Mouse (Mus musculus): Measurements from ENCODE around the gene Gm49378. TPM values are rescaled to one million over a fixed set of nuclear protein-coding genes. Genes with fewer than 3 reads are reported as not detected.

The Gm49378 gene
- polyA plus RNA-seq, 1 experiment from 2014 or later, result 1.7 TPM

DNA sequence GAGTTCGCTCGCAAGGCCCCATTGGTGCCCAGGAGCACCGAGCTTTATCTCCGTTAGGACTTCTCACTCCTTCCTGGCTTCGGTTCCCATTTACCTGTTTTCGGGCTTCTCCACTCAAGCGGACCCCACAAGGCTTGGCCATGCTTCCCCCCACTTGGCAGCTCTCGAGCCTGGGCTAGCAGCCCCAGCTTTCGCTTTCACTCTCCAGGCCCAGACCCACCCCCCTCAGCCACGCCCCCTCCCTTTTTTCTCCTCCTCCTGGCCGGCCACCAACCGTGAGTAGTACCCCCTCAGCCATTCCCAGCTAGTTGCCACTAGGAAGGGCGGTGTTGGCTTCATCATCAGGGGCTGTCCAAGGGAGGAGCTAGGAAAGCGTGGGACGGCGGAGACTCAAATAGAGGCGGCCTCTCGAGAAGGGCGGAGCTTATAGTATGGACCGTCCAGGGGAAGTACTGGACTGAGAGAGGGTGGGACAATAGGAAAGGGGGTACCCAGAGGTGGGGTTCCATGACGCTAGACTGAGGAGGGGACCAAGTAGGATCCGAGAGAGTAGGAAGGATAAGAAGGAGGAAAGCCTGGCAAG, 46.9 kb downstream of the Gm49378 start, which contains the start of gene Psme2:
Gene Psme2 (minus strand): TSS at position 366 of the 583 bp plus-strand sequence.
- peak; percentile 73 for DNase-seq (ENCODE audit: low spot score)

DNA sequence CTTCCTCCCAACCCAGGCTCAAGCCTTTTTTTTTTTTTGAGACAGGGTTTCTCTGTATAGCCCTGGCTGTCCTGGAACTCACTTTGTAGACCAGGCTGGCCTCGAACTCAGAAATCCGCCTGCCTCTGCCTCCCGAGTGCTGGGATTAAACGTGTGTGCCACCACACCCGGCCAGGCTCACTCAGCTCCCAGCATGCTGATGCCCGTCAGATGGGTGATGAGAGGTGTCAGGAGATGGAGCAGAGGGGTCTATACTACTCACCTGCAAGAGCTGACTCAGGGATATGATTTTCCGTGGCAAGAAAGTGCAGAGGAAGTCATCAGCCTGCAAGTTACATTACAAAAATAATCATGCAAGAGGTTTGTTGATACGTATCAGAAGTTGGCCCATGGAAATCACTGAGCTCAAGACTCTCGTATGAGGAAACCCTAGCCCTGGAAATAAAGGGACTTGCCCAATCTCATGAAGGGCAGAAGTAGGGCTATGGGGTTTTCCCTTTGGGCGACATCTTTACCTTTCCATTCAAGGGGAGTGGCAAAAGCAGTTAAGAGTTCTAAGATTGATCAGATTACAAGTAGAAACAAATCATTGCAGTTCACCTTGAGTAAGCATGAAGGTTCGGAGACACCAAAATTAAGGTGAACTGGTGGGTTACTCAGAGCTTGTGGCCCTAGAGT, 47.8 kb downstream of the Gm49378 start:
- DNase-seq (ENCODE audit: low spot score), result no peak

DNA sequence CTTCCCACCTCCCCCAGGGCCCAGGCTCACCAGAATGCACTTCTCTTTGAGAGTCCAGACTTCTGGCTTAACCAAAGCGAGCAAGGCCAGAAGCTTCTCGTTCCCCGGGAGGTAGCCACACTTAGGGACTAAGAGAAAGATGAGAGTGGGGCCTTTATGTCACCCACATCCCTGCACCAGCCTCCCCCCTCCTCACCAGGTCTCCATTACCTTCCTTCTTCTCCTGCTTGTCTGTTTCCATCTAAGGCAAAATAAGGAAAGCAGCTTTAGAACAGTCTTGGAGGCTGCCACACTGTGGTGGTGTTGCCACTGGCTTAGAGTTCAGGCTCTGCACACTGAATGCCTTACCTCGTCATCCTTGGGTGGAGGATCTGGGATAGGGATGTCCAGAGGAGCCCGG, 48.4 kb downstream of the Gm49378 start:
- no peak for DNase-seq (ENCODE audit: low spot score)

DNA sequence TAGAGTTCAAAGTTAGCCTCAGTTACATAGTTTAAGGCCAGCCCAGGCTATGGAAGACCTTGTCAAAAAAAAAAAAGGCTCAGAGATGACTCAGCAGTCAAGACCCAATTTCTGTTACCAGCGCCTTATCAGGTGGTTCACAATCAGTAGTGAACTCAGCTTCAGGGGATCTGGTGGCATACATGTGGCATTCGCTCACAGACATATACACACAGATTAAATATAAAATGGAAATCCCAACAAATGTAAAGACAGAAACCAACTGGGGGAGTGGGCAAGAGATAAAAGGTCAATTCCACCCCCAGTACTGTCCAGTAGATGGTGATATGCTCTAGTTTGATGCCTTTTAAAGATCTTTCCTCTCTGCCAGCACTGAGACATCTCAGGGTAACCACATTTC, 51.5 kb downstream of the Gm49378 start:
- no peak for DNase-seq (ENCODE audit: low spot score)

DNA sequence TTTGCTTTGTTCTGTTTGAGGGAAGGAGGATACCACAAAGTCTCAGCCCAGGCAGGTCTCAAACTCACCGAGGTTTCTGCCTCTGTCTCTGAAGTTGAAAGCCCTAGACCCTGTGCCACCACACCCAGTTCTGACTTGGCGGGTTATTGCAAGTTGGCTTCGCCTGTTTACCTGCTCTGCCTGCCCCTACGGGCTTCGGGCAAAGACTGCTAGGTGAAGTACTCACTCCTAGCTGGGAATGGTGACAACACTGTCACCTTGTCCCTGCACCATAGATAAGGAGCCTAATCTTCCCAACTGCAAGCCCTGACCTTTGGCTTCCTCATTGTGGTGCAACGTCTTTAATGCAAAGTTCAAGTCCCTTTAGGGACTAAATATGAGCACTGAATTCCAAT, 52.1 kb downstream of the Gm49378 start:
- peak; percentile 22 for DNase-seq (ENCODE audit: low spot score)

DNA sequence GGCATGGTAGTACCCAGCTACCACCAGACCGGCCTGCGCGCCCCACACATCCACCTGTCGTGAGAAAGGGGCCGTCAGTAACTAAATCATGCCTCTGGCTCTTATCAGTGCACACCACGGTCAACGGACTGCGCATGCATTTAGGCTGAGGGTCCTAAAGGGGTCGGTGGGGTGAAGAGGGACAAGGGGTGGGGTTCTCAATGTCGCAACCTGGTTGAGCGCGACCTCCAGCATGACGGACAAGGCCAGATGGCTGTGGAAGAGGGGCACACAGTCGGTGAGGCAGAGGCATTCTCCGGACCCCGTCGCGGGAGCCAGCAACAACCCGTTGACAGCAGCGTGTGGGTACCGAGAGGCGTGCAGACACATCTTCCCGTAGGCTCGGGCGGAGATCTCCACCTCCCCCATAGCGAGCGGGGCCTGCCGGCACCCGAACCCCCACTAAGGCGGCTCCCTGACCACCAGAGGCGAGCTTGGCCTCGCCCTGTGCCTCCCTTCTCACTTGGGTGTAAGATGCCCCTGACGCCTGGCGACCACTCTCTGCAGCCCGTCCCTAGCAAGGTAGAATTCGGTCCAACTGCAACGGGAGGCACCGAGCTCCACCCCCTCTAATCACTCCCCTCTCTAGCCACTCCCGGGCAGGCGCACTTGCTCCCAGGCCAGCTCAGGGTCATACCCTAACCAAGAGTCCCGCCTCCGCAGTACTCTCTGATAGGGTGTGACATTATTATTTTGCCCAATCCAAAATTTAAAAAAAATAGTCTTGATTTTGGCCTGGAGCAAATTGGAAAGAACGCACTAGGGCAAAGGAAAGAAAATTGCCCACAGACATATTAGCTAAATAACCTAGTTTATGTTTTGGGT, 52.8 kb downstream of the Gm49378 start, which contains the start of gene Emc9:
Gene Emc9 (minus strand): TSS at position 601 of the 864 bp plus-strand sequence.
- peak; percentile 15 for DNase-seq (ENCODE audit: low spot score)

DNA sequence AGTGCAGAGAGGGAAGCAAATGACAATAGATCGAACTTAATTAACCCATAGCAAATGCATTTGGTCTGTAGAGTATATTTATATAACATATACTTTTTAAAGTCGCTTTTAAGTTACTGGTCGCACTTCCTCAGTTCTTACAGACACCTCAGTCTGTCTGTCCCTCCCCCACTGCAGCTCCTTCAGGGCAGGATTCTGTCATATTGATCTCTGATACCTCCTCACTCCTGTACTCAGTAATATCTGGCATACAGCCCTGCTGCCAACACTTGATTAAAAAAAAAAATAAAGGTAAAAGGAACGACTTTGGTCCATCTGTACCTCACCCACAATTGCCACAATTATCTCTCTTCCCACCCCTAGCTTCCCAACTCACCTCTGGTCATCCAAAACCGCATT, 53.4 kb downstream of the Gm49378 start:
- DNase-seq (ENCODE audit: low spot score), result no peak

DNA sequence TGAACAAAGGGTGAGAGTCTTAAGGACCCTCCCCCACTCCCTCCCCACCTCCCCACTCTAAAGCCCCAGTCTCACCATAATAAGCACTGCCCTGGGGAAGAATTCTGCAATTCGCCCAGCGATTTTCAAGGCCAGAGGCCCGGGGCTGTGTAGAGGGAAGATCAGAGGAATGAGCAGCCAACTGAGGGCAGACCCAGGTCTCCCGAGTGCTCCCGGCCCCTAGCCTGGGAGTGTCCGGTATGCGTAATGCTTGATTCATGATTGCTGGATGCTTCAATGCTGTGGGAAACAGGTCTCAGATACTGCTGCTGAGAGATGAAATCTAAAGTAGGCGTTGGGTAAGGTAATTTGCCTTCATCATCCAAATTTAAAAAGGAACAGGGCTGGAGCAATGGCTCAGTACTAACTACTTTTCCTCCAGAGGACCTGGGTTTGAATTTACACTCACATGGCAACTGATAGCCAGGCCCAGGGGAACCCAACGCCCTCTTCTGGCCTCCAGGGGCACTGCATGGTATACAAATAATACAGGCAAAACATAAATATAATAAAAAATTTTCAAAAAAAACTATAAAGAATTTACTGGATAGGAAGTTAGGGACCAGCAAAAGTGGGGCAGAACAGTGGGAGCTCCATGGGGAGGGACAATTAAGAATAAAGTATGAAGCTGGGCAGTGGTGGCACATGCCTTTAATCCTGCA, 55.6 kb downstream of the Gm49378 start:
- DNase-seq (ENCODE audit: low spot score), result no peak

DNA sequence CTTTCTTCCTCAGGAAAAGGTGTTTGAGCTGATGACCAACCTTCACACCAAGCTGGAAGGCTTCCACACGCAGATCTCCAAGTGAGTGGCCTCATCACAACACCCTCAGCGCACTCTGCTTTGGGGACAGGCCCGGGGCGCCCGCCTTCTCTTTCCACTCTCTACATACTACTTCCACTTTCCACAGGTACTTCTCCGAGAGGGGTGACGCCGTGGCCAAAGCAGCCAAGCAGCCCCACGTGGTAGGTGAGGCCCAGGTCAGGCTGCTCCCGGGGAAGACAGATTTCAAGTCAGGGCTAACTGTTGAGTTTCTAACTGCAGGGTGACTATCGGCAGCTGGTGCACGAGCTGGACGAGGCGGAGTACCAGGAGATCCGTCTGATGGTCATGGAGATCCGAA, 57.0 kb downstream of the Gm49378 start:
- DNase-seq (ENCODE audit: low spot score), result no peak

DNA sequence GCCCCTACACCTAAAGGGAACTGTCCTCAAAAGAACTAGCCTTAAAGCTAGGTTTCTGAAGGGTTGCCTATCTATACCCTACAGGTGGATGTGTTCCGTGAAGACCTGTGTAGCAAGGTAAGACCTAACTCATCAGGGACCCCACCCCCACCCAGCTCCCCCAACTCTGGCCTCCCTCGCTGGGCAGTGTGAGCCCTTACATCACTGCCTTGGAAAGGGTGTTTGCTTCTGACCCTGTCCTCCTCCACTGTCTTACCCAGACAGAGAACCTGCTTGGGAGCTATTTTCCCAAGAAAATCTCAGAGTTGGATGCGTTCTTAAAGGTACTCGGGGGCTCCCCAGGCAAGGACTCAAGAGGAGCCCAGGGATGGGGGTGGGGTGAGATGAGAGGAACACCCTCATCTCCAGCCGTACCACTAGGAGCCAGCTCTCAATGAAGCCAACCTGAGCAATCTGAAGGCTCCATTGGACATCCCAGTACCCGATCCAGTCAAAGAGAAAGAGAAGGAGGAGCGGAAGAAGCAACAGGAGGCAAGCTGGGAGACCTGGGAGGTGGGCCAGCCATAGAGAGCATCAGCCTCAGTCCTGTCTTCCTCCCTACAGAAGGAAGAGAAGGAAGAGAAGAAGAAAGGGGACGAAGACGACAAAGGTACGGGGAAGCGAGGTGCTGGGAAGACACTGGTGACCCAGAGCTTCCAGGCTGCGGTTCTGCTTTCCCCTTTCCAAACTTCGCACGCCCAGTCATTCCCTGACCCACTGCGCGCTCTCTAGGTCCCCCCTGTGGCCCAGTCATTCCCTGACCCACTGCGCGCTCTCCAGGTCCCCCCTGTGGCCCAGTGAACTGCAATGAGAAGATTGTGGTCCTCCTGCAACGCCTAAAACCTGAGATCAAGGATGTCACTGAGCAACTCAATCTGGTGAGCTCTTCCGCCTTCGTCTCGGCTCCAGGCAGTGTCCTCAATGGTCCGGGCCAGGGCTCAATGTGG, 57.9 kb downstream of the Gm49378 start:
- DNase-seq (ENCODE audit: low spot score), result no peak

Other genes with a start within 250 kb of the Gm49378 start
- gene Dhrs4, start 159.1 kb downstream of the Gm49378 start, polyA plus RNA-seq (2015; fragmentation: Nextera tagmentation; extraction: Ambion mirVana), result 62.4 and 63.8 TPM in 2 replicates
- 1.1 and 1.3 TPM in 2 replicates for gene Carmil3, start 147.2 kb downstream of the Gm49378 start, polyA plus RNA-seq (2015; fragmentation: Nextera tagmentation; extraction: Ambion mirVana)
- gene Cpne6, start 127.5 kb downstream of the Gm49378 start, polyA plus RNA-seq (2015; fragmentation: Nextera tagmentation; extraction: Ambion mirVana), result 0.31 and 0.39 TPM in 2 replicates
- gene Nrl, start 112.9 kb downstream of the Gm49378 start, polyA plus RNA-seq (2015; fragmentation: Nextera tagmentation; extraction: Ambion mirVana), result 0.07 and 0.08 TPM in 2 replicates
- gene Pck2, start 97.6 kb downstream of the Gm49378 start, polyA plus RNA-seq (2015; fragmentation: Nextera tagmentation; extraction: Ambion mirVana), result 4.7 and 5.6 TPM in 2 replicates
- gene Dcaf11, start 77.9 kb downstream of the Gm49378 start, polyA plus RNA-seq (2015; fragmentation: Nextera tagmentation; extraction: Ambion mirVana), result 50.3 and 55.9 TPM in 2 replicates
- gene A730061H03Rik, start 77.5 kb downstream of the Gm49378 start, polyA plus RNA-seq (2015; fragmentation: Nextera tagmentation; extraction: Ambion mirVana), result 2.1 and 3.2 TPM in 2 replicates
- gene Fitm1, start 62.3 kb downstream of the Gm49378 start, polyA plus RNA-seq (2015; fragmentation: Nextera tagmentation; extraction: Ambion mirVana), result 0.26 and 0.33 TPM in 2 replicates
- 281 and 294 TPM in 2 replicates for gene Psme1, start 59.8 kb downstream of the Gm49378 start, polyA plus RNA-seq (2015; fragmentation: Nextera tagmentation; extraction: Ambion mirVana)
- gene Emc9, start 52.6 kb downstream of the Gm49378 start, polyA plus RNA-seq (2015; fragmentation: Nextera tagmentation; extraction: Ambion mirVana), result 4.8 and 5.6 TPM in 2 replicates
- 604 and 625 TPM in 2 replicates for gene Psme2, start 46.8 kb downstream of the Gm49378 start, polyA plus RNA-seq (2015; fragmentation: Nextera tagmentation; extraction: Ambion mirVana)
- 18.0 and 22.6 TPM in 2 replicates for gene Rnf31, start 46.2 kb downstream of the Gm49378 start, polyA plus RNA-seq (2015; fragmentation: Nextera tagmentation; extraction: Ambion mirVana)
- gene Irf9, start 34.3 kb downstream of the Gm49378 start, polyA plus RNA-seq (2015; fragmentation: Nextera tagmentation; extraction: Ambion mirVana), result 46.6 and 50.2 TPM in 2 replicates
- gene Rec8, start 19.9 kb downstream of the Gm49378 start, polyA plus RNA-seq (2015; fragmentation: Nextera tagmentation; extraction: Ambion mirVana), result 0.57 and 0.98 TPM in 2 replicates
- gene Ipo4, start 1.9 kb downstream of the Gm49378 start, polyA plus RNA-seq (2015; fragmentation: Nextera tagmentation; extraction: Ambion mirVana), result 32.8 and 39.6 TPM in 2 replicates
- 71.6 and 76.7 TPM in 2 replicates for gene Tm9sf1, start 5.9 kb upstream of the Gm49378 start, polyA plus RNA-seq (2015; fragmentation: Nextera tagmentation; extraction: Ambion mirVana)
- gene Tssk4, start 12.3 kb upstream of the Gm49378 start, polyA plus RNA-seq (2015; fragmentation: Nextera tagmentation; extraction: Ambion mirVana), result 0.62 and 0.81 TPM in 2 replicates
- 78.1 and 80.2 TPM in 2 replicates for gene Mdp1, start 22.6 kb upstream of the Gm49378 start, polyA plus RNA-seq (2015; fragmentation: Nextera tagmentation; extraction: Ambion mirVana)
- 67.1 and 71.3 TPM in 2 replicates for gene Gmpr2, start 34.0 kb upstream of the Gm49378 start, polyA plus RNA-seq (2015; fragmentation: Nextera tagmentation; extraction: Ambion mirVana)
- 529 and 550 TPM in 2 replicates for gene Nedd8, start 34.2 kb upstream of the Gm49378 start, polyA plus RNA-seq (2015; fragmentation: Nextera tagmentation; extraction: Ambion mirVana)
- 55.4 and 57.7 TPM in 2 replicates for gene Tinf2, start 43.9 kb upstream of the Gm49378 start, polyA plus RNA-seq (2015; fragmentation: Nextera tagmentation; extraction: Ambion mirVana)
- 2.0 and 3.0 TPM in 2 replicates for gene Tgm1, start 76.0 kb upstream of the Gm49378 start, polyA plus RNA-seq (2015; fragmentation: Nextera tagmentation; extraction: Ambion mirVana)
- gene Rabggta, start 84.4 kb upstream of the Gm49378 start, polyA plus RNA-seq (2015; fragmentation: Nextera tagmentation; extraction: Ambion mirVana), result 32.2 and 39.4 TPM in 2 replicates
- gene Dhrs1, start 107.8 kb upstream of the Gm49378 start, polyA plus RNA-seq (2015; fragmentation: Nextera tagmentation; extraction: Ambion mirVana), result 63.6 and 65.8 TPM in 2 replicates
- gene Nop9, start 107.8 kb upstream of the Gm49378 start, polyA plus RNA-seq (2015; fragmentation: Nextera tagmentation; extraction: Ambion mirVana), result 37.8 and 47.2 TPM in 2 replicates
- 0.14 TPM in 1 of 2 replicates, not detected in the other for gene Cideb, start 120.6 kb upstream of the Gm49378 start, polyA plus RNA-seq (2015; fragmentation: Nextera tagmentation; extraction: Ambion mirVana)
- gene Ltb4r2, start 123.5 kb upstream of the Gm49378 start, polyA plus RNA-seq (2015; fragmentation: Nextera tagmentation; extraction: Ambion mirVana), result 0.78 and 1.2 TPM in 2 replicates
- gene Ltb4r1, start 128.1 kb upstream of the Gm49378 start, polyA plus RNA-seq (2015; fragmentation: Nextera tagmentation; extraction: Ambion mirVana), result 3.7 and 4.3 TPM in 2 replicates
- 2.2 and 2.7 TPM in 2 replicates for gene Adcy4, start 146.2 kb upstream of the Gm49378 start, polyA plus RNA-seq (2015; fragmentation: Nextera tagmentation; extraction: Ambion mirVana)
- 70.3 and 76.2 TPM in 2 replicates for gene Ripk3, start 151.0 kb upstream of the Gm49378 start, polyA plus RNA-seq (2015; fragmentation: Nextera tagmentation; extraction: Ambion mirVana)
- 1.7 and 2.2 TPM in 2 replicates for gene Nfatc4, start 185.2 kb upstream of the Gm49378 start, polyA plus RNA-seq (2015; fragmentation: Nextera tagmentation; extraction: Ambion mirVana)
- 1.7 and 2.4 TPM in 2 replicates for gene Nynrin, start 216.1 kb upstream of the Gm49378 start, polyA plus RNA-seq (2015; fragmentation: Nextera tagmentation; extraction: Ambion mirVana)
- gene Cbln3, start 246.5 kb upstream of the Gm49378 start, polyA plus RNA-seq (2015; fragmentation: Nextera tagmentation; extraction: Ambion mirVana), result 0.05 and 0.12 TPM in 2 replicates
- 8.5 and 9.8 TPM in 2 replicates for gene Khnyn, start 247.1 kb upstream of the Gm49378 start, polyA plus RNA-seq (2015; fragmentation: Nextera tagmentation; extraction: Ambion mirVana)